Mouse (Mus musculus): Measurements from ENCODE around the gene Acot5. TPM values are rescaled to one million over a fixed set of nuclear protein-coding genes. Genes with fewer than 3 reads are reported as not detected.
A peak's percentile ranks its signal among the peaks of the same experiment; 100 is the strongest.

Acot5 gene
- polyA plus RNA-seq, 1 experiment from 2014 or later = not detected

GRCm38 (mm10) chr12:84052609-84053008 is 16.5 kb upstream of the Acot5 start:
- DNase-seq (ENCODE audit: low spot score) (no peak), ATAC-seq (no peak)
- no peak overlapping the region for H3K4me3 ChIP-seq (ENCODE audit: low read depth, low read length)
- WGBS = 88% methylated on average over 7 of the region's 7 CpGs
- no peak overlapping the region for H3K9ac ChIP-seq (ENCODE audit: low read length)
- H3K4me1 ChIP-seq (ENCODE audit: control insufficient read depth, insufficient read depth, low read length) = peaks cover 2% of the 10 kb centered on the region; the same call in 1 of the 2 replicates
- no peaks in the 10 kb centered on the region for H3K36me3 ChIP-seq (ENCODE audit: control insufficient read depth, insufficient read depth, low read length)
- H3K4me2 ChIP-seq (ENCODE audit: low read length) = no peak overlapping the region; the same call in 1 of the 2 replicates
- H3K27me3 ChIP-seq (replicated peaks; ENCODE audit: control insufficient read depth, insufficient read depth, low read length) = peaks cover 9% of the 10 kb centered on the region
- H3K9me3 ChIP-seq (replicated peaks; ENCODE audit: control insufficient read depth, low read length) = peaks cover 5% of the 10 kb centered on the region; the same call in 1 of the 2 replicates
- no peak overlapping the region for H3K27ac ChIP-seq (ENCODE audit: low read depth, low read length)

GRCm38 (mm10) chr12:84053173-84053572 is 16.0 kb upstream of the Acot5 start:
- Histone ChIP-seq H3K4me2 (ENCODE audit: low read length) (peak overlapping the region; percentile 68), H3K27me3 (replicated peaks; ENCODE audit: control insufficient read depth, insufficient read depth, low read length) (peaks cover 9% of the 10 kb centered on the region), H3K9me3 (replicated peaks; ENCODE audit: control insufficient read depth, low read length) (peaks cover 4% of the 10 kb centered on the region; the same call in 1 of the 2 replicates), H3K27ac (ENCODE audit: low read depth, low read length) (no peak overlapping the region), H3K4me3 (ENCODE audit: low read depth, low read length) (peak overlapping the region; percentile 39), H3K4me1 (ENCODE audit: control insufficient read depth, insufficient read depth, low read length) (peaks cover 2% of the 10 kb centered on the region; the same call in 1 of the 2 replicates), H3K9ac (ENCODE audit: low read length) (peak overlapping the region; percentile 50), H3K36me3 (ENCODE audit: control insufficient read depth, insufficient read depth, low read length) (no peaks in the 10 kb centered on the region)
- ATAC-seq (no peak; the same call in 1 of the 2 replicates), DNase-seq (ENCODE audit: low spot score) (peak; percentile 27)
- 8% methylated on average over 16 of the region's 16 CpGs for WGBS

GRCm38 (mm10) chr12:84053679-84054391 is 15.3 kb upstream of the Acot5 start:
- peak; percentile 33 for DNase-seq (ENCODE audit: low spot score)
- 5% methylated on average over 36 of the region's 46 CpGs for WGBS
- peak overlapping the region; percentile 39 for H3K4me3 ChIP-seq (ENCODE audit: low read depth, low read length)
- H3K27me3 ChIP-seq (replicated peaks; ENCODE audit: control insufficient read depth, insufficient read depth, low read length) = peaks cover 9% of the 10 kb centered on the region
- no peaks in the 10 kb centered on the region for H3K36me3 ChIP-seq (ENCODE audit: control insufficient read depth, insufficient read depth, low read length)
- H3K9ac ChIP-seq (ENCODE audit: low read length) = peak overlapping the region; percentile 50; the same call in 1 of the 2 replicates
- no peak overlapping the region for H3K27ac ChIP-seq (ENCODE audit: low read depth, low read length)
- H3K9me3 ChIP-seq (replicated peaks; ENCODE audit: control insufficient read depth, low read length) = no peaks in the 10 kb centered on the region
- H3K4me1 ChIP-seq (ENCODE audit: control insufficient read depth, insufficient read depth, low read length) = peaks cover 2% of the 10 kb centered on the region; the same call in 1 of the 2 replicates
- peak overlapping the region; percentile 68 for H3K4me2 ChIP-seq (ENCODE audit: low read length)
- ATAC-seq = peak; percentile 34; the same call in 1 of the 2 replicates

- peak; percentile 25 for DNase-seq (ENCODE audit: low spot score)
- H3K4me1 ChIP-seq (ENCODE audit: control insufficient read depth, insufficient read depth, low read length) = no peaks in the 10 kb centered on the region
- no peak overlapping the region for H3K27ac ChIP-seq (ENCODE audit: low read depth, low read length)
- no peaks in the 10 kb centered on the region for H3K36me3 ChIP-seq (ENCODE audit: control insufficient read depth, insufficient read depth, low read length)
- no peak for ATAC-seq
- 35% methylated on average over 2 of the region's 2 CpGs for WGBS
- no peak overlapping the region for H3K9ac ChIP-seq (ENCODE audit: low read length)
- H3K4me3 ChIP-seq (ENCODE audit: low read depth, low read length) = no peak overlapping the region
- no peaks in the 10 kb centered on the region for H3K27me3 ChIP-seq (replicated peaks; ENCODE audit: control insufficient read depth, insufficient read depth, low read length)
- H3K4me2 ChIP-seq (ENCODE audit: low read length) = no peak overlapping the region
- H3K9me3 ChIP-seq (replicated peaks; ENCODE audit: control insufficient read depth, low read length) = 0 out of 2 replicates have a peak, but pooled peaks cover 3% of the 10 kb centered on the region
Observed at GRCm38 (mm10) chr12:84060946-84061345, 8.2 kb upstream of the Acot5 start.

- H3K9me3 ChIP-seq (replicated peaks; ENCODE audit: control insufficient read depth, low read length) = 0 out of 2 replicates have a peak, but pooled peaks cover 3% of the 10 kb centered on the region
- no peak overlapping the region for H3K27ac ChIP-seq (ENCODE audit: low read depth, low read length)
- ATAC-seq (no peak), DNase-seq (ENCODE audit: low spot score) (no peak)
- H3K4me3 ChIP-seq (ENCODE audit: low read depth, low read length) = no peak overlapping the region
- WGBS = 96% methylated on average over 20 of the region's 20 CpGs
- H3K9ac ChIP-seq (ENCODE audit: low read length) = no peak overlapping the region
- no peaks in the 10 kb centered on the region for H3K4me1 ChIP-seq (ENCODE audit: control insufficient read depth, insufficient read depth, low read length)
- H3K4me2 ChIP-seq (ENCODE audit: low read length) = no peak overlapping the region
- no peaks in the 10 kb centered on the region for H3K36me3 ChIP-seq (ENCODE audit: control insufficient read depth, insufficient read depth, low read length)
- no peaks in the 10 kb centered on the region for H3K27me3 ChIP-seq (replicated peaks; ENCODE audit: control insufficient read depth, insufficient read depth, low read length)
Observed at GRCm38 (mm10) chr12:84062336-84062735, 6.8 kb upstream of the Acot5 start.

- WGBS = 74% methylated on average over 5 of the region's 5 CpGs
- Histone ChIP-seq H3K9ac (ENCODE audit: low read length) (no peak overlapping the region), H3K4me3 (ENCODE audit: low read depth, low read length) (no peak overlapping the region), H3K27ac (ENCODE audit: low read depth, low read length) (no peak overlapping the region), H3K4me2 (ENCODE audit: low read length) (no peak overlapping the region), H3K27me3 (replicated peaks; ENCODE audit: control insufficient read depth, insufficient read depth, low read length) (peaks cover 4% of the 10 kb centered on the region; the same call in 1 of the 2 replicates), H3K9me3 (replicated peaks; ENCODE audit: control insufficient read depth, low read length) (0 out of 2 replicates have a peak, but pooled peaks cover 3% of the 10 kb centered on the region), H3K4me1 (ENCODE audit: control insufficient read depth, insufficient read depth, low read length) (no peaks in the 10 kb centered on the region), H3K36me3 (ENCODE audit: control insufficient read depth, insufficient read depth, low read length) (no peaks in the 10 kb centered on the region)
- DNase-seq (ENCODE audit: low spot score) (no peak), ATAC-seq (no peak)
Observed at GRCm38 (mm10) chr12:84063228-84063627, 5.9 kb upstream of the Acot5 start.

GRCm38 (mm10) chr12:84063833-84064232 is 5.3 kb upstream of the Acot5 start:
- Histone ChIP-seq H3K27me3 (replicated peaks; ENCODE audit: control insufficient read depth, insufficient read depth, low read length) (peaks cover 10% of the 10 kb centered on the region; the same call in 1 of the 2 replicates), H3K27ac (ENCODE audit: low read depth, low read length) (no peak overlapping the region), H3K9ac (ENCODE audit: low read length) (no peak overlapping the region), H3K4me1 (ENCODE audit: control insufficient read depth, insufficient read depth, low read length) (no peaks in the 10 kb centered on the region), H3K4me2 (ENCODE audit: low read length) (no peak overlapping the region), H3K36me3 (ENCODE audit: control insufficient read depth, insufficient read depth, low read length) (no peaks in the 10 kb centered on the region), H3K4me3 (ENCODE audit: low read depth, low read length) (no peak overlapping the region), H3K9me3 (replicated peaks; ENCODE audit: control insufficient read depth, low read length) (0 out of 2 replicates have a peak, but pooled peaks cover 3% of the 10 kb centered on the region)
- WGBS = 92% methylated on average over 2 of the region's 2 CpGs
- DNase-seq (ENCODE audit: low spot score) (no peak), ATAC-seq (no peak)

GRCm38 (mm10) chr12:84064621-84065020 is 4.5 kb upstream of the Acot5 start:
- Histone ChIP-seq H3K4me1 (ENCODE audit: control insufficient read depth, insufficient read depth, low read length) (no peaks in the 10 kb centered on the region), H3K9me3 (replicated peaks; ENCODE audit: control insufficient read depth, low read length) (0 out of 2 replicates have a peak, but pooled peaks cover 3% of the 10 kb centered on the region), H3K4me2 (ENCODE audit: low read length) (no peak overlapping the region), H3K4me3 (ENCODE audit: low read depth, low read length) (no peak overlapping the region), H3K27me3 (replicated peaks; ENCODE audit: control insufficient read depth, insufficient read depth, low read length) (peaks cover 12% of the 10 kb centered on the region; the same call in 1 of the 2 replicates), H3K36me3 (ENCODE audit: control insufficient read depth, insufficient read depth, low read length) (no peaks in the 10 kb centered on the region), H3K9ac (ENCODE audit: low read length) (no peak overlapping the region), H3K27ac (ENCODE audit: low read depth, low read length) (no peak overlapping the region)
- DNase-seq (ENCODE audit: low spot score) (no peak), ATAC-seq (no peak)
- 80% methylated on average over 8 of the region's 8 CpGs for WGBS

- 0 out of 2 replicates have a peak, but pooled peaks cover 3% of the 10 kb centered on the region for H3K9me3 ChIP-seq (replicated peaks; ENCODE audit: control insufficient read depth, low read length)
- no peak for ATAC-seq
- H3K27me3 ChIP-seq (replicated peaks; ENCODE audit: control insufficient read depth, insufficient read depth, low read length) = peaks cover 12% of the 10 kb centered on the region; the same call in 1 of the 2 replicates
- DNase-seq (ENCODE audit: low spot score) = no peak
- no peak overlapping the region for H3K4me2 ChIP-seq (ENCODE audit: low read length)
- H3K36me3 ChIP-seq (ENCODE audit: control insufficient read depth, insufficient read depth, low read length) = no peaks in the 10 kb centered on the region
- no peak overlapping the region for H3K9ac ChIP-seq (ENCODE audit: low read length)
- no peak overlapping the region for H3K4me3 ChIP-seq (ENCODE audit: low read depth, low read length)
- no peaks in the 10 kb centered on the region for H3K4me1 ChIP-seq (ENCODE audit: control insufficient read depth, insufficient read depth, low read length)
- H3K27ac ChIP-seq (ENCODE audit: low read depth, low read length) = no peak overlapping the region
- WGBS = 83% methylated on average over 4 of the region's 4 CpGs
Observed at GRCm38 (mm10) chr12:84067752-84068151, 1.4 kb upstream of the Acot5 start.
